ENCODE assay signal across 8 mouse cellular contexts in genomic region chr10:76531375-76531774, GRCm38 (mm10). TPM values are rescaled to one million over a fixed set of nuclear protein-coding genes. Genes with fewer than 3 reads are reported as not detected.
DNase-seq lines count a peak whose midpoint lies in the region; ATAC-seq lines count a peak whose summit lies in the region.

Gene Lss (plus strand): TSS chr10:76531588.

- no peaks in the 10 kb centered on the region for H3K9me3 ChIP-seq in hindbrain, embryonic 16.5 days (ENCODE audit: control insufficient read depth, low read length)

- no peaks in the 10 kb centered on the region for H3K27me3 ChIP-seq in hindbrain, embryonic 16.5 days (replicated peaks; ENCODE audit: control insufficient read depth, insufficient read depth, low read length)

- WGBS in hindbrain, embryonic 16.5 days: under 1% methylated on average over 36 of the region's 37 CpGs
- under 1% methylated on average over 32 of the region's 37 CpGs for WGBS in macrophage (ENCODE audit: missing documents)

- peak within 1 kb of the TSS; percentile 89 for H3K4me2 ChIP-seq in hindbrain, embryonic 16.5 days (ENCODE audit: low read length)

- peak; percentile 100 for ATAC-seq in hindbrain, embryonic 16.5 days

- H3K79me2 ChIP-seq in macrophage (ENCODE audit: inconsistent target): peaks cover 19% of the 10 kb centered on the region

- peak within 1 kb of the TSS; percentile 66 for H3K4me3 ChIP-seq in hindbrain, embryonic 16.5 days (ENCODE audit: low read length)
- H3K4me3 ChIP-seq in macrophage (ENCODE audit: inconsistent target): peak within 1 kb of the TSS; percentile 83

- peak within 1 kb of the TSS; percentile 78 for H3K27ac ChIP-seq in hindbrain, embryonic 16.5 days (ENCODE audit: low read depth, low read length)
- peak within 1 kb of the TSS; percentile 76 for H3K27ac ChIP-seq in macrophage

- peaks cover 15% of the 10 kb centered on the region for H3K4me1 ChIP-seq in hindbrain, embryonic 16.5 days (ENCODE audit: control insufficient read depth, insufficient read depth, low read depth, low read length)

- peak within 1 kb of the TSS; percentile 73 for H3K9ac ChIP-seq in hindbrain, embryonic 16.5 days (ENCODE audit: low read depth, low read length)

- H3K36me3 ChIP-seq in hindbrain, embryonic 16.5 days (ENCODE audit: control insufficient read depth, insufficient read depth, low read length): peaks cover 12% of the 10 kb centered on the region
- peaks cover 12% of the 10 kb centered on the region; the same call in 1 of the 2 replicates for H3K36me3 ChIP-seq in macrophage (ENCODE audit: inconsistent target)

- peak; percentile 93 for DNase-seq in WW6 (ENCODE audit: low read depth, low spot score)
- peak; percentile 92 to 95 for DNase-seq in cerebellum, postnatal 4 days (ENCODE audit: low spot score in 2 of 2)
- DNase-seq in gastrocnemius, adult 18-20 months (ENCODE audit: low spot score): peak; percentile 96
- peak; percentile 97 to 98 for DNase-seq in left cerebral cortex, adult 18-20 months (ENCODE audit: low spot score in 2 of 2)
- DNase-seq in right cerebral cortex, adult 18-20 months: peak; percentile 99
- peak; percentile 87 for DNase-seq in urinary bladder, postnatal 10 days (ENCODE audit: low spot score)

RNA-seq across cellular contexts. Expression of gene Lss, which starts in this region (rescaled TPM):
- 1 to 10 TPM; 6.5 to 9.8 TPM for total RNA-seq in gastrocnemius, adult 18-20 months (2021)
- polyA plus RNA-seq in hindbrain, embryonic 16.5 days (2015; fragmentation: Nextera tagmentation; extraction: Ambion mirVana): 41.6 and 50.7 TPM in 2 replicates
- 10 to 100 TPM; 47.2 to 58.6 TPM for total RNA-seq in left cerebral cortex, adult 18-20 months (2021)
- 10 to 100 TPM in 18 of 26 experiments, 1 to 10 TPM in 8; 3.2 to 50.0 (median 24.3) TPM for total RNA-seq in macrophage (2018; cell fraction: chromatin; rRNA removed)
- total RNA-seq in macrophage (2018; cell fraction: cytosol; rRNA removed): 10 to 100 TPM in 17 of 26 experiments, 1 to 10 TPM in 9; 5.4 to 15.2 (median 10.9) TPM
- total RNA-seq in macrophage (2018; cell fraction: nucleus; rRNA removed): 10 to 100 TPM in 16 of 26 experiments, 1 to 10 TPM in 10; 4.1 to 54.3 (median 11.9) TPM
- 3.1 to 13.5 TPM (median 11.0 TPM) in 3 replicates for polyA plus RNA-seq in macrophage (2018)

Comparison
In these comparisons a context has a peak if more than half of its experiments do, and no peak if none do; other contexts are left out.
1. Peak in every context shown above with its lines: DNase-seq, ATAC-seq, H3K4me3 ChIP-seq and H3K27ac ChIP-seq.
2. RNA of gene Lss (total RNA-seq): 47.2 to 58.6 TPM in left cerebral cortex, adult 18-20 months; 6.5 to 9.8 TPM in gastrocnemius, adult 18-20 months; every median in the first group is over 4 times any median in the second.